21 mouse cellular contexts compared by ENCODE assay signal in genomic region chr3:51397700-51398299, GRCm38 (mm10). TPM values are rescaled to one million over a fixed set of nuclear protein-coding genes. Genes with fewer than 3 reads are reported as not detected.
"Had no signal": no experiment of that assay in that cellular context is flagged by ENCODE, and none has a peak within 500 bp of the region (broad histone marks: within the 10 kb centered on the region; RNA-seq: fewer than 3 reads in every experiment).

No protein-coding gene starts in this region.

- H3K9me3 ChIP-seq: kidney, embryonic 15.5 days; limb, embryonic 10.5 days; limb, embryonic 13.5 days; liver, embryonic 12.5 days; liver, embryonic 15.5 days; lung, embryonic 15.5 days; megakaryocyte, embryonic 14.5 days; midbrain, embryonic 12.5 days had no signal

- H3K4me3 ChIP-seq: kidney, embryonic 15.5 days; limb, embryonic 13.5 days; lung, embryonic 15.5 days; midbrain, embryonic 12.5 days had no signal

- H3K36me3 ChIP-seq: lung, embryonic 15.5 days had no signal

- DNase-seq: kidney, adult 11 months; kidney, adult 8-10 months; kidney, postnatal 10 days; kidney, postnatal 36 days; liver; lung, adult 18-20 months; lung, postnatal 10 days; lung, postnatal 36 days; thymus, postnatal 25 days had no signal

- ATAC-seq: liver, embryonic 12.5 days had no signal

- H3K27ac ChIP-seq: kidney, embryonic 15.5 days; limb, embryonic 10.5 days; limb, embryonic 13.5 days; liver, embryonic 12.5 days; liver, embryonic 15.5 days; lung, embryonic 15.5 days; midbrain, embryonic 12.5 days had no signal

- H3K4me2 ChIP-seq: lung, embryonic 15.5 days; midbrain, embryonic 12.5 days had no signal

- H3K9ac ChIP-seq: limb, embryonic 13.5 days; liver, embryonic 12.5 days; liver, embryonic 15.5 days; lung, embryonic 15.5 days; midbrain, embryonic 12.5 days had no signal

RNA-seq across cellular contexts. Expression of gene Mgarp, which starts 1.3 kb away (rescaled TPM):
- total RNA-seq: layer of hippocampus, adult 18-20 months; layer of hippocampus, postnatal 14 days; left cerebral cortex, postnatal 25 days had no signal
- polyA plus RNA-seq: neural tube, embryonic 14.5 days had no signal
